Mouse (Mus musculus): Measurements from ENCODE around the gene Mpdu1. TPM values are rescaled to one million over a fixed set of nuclear protein-coding genes. Genes with fewer than 3 reads are reported as not detected.

The Mpdu1 gene
- polyA plus RNA-seq, 1 experiment from 2014 or later, result 39.0 TPM

DNA sequence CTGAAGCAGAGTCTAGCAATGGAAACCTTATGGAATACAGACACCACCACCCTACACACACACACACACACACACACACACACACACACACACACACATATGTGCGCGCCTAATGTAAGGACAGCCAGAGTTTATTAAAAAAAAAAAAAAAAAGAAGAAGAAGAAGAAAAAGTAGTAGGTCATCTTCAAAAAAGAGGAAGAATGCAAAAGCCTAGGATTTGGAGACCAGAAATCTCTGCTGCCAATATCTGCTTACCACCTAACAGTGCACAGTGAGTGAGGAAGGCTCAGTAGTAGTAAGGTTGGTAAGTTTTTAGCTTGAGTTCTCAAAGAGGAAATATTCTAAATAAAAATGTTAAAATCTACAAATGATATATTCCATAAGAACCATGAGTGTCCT, 16.7 kb upstream of the Mpdu1 start:
- no peaks in the 10 kb centered on the region for H3K27me3 ChIP-seq (ENCODE audit: control insufficient read depth, insufficient read depth, low read length)
- H3K4me3 ChIP-seq (ENCODE audit: low read depth, low read length), result no peak overlapping the region
- H3K9me3 ChIP-seq (ENCODE audit: control insufficient read depth, low read length), result no peaks in the 10 kb centered on the region
- ATAC-seq (replicated peaks; ENCODE audit: low FRiP score), result no peak
- no peak overlapping the region for H3K4me2 ChIP-seq (ENCODE audit: low read depth, low read length, severe bottlenecking)
- H3K9ac ChIP-seq (ENCODE audit: low read length), result no peak overlapping the region
- H3K4me1 ChIP-seq (replicated peaks; ENCODE audit: control insufficient read depth, insufficient read depth, low read length), result peaks cover 10% of the 10 kb centered on the region; the same call in 1 of the 2 replicates
- no peak for DNase-seq (ENCODE audit: low spot score)
- 100% methylated on average over 2 of the region's 2 CpGs for WGBS
- peaks cover 5% of the 10 kb centered on the region for H3K36me3 ChIP-seq (ENCODE audit: control insufficient read depth, insufficient read depth, low read length)
- no peak overlapping the region for H3K27ac ChIP-seq (ENCODE audit: low read depth, low read length)

GRCm38 (mm10) chr11:69672211-69672706, 9.8 kb upstream of the Mpdu1 start, which contains the start of gene Eif4a1:
TSS of gene Eif4a1 (minus strand) at chr11:69672423.
- H3K36me3 ChIP-seq (ENCODE audit: control insufficient read depth, insufficient read depth, low read length), result peaks cover 27% of the 10 kb centered on the region
- peak within 1 kb of the TSS; percentile 100 for H3K9ac ChIP-seq (ENCODE audit: low read length)
- H3K27ac ChIP-seq (ENCODE audit: low read depth, low read length), result peak within 1 kb of the TSS; percentile 94
- peak within 1 kb of the TSS; percentile 97 for H3K4me2 ChIP-seq (ENCODE audit: low read depth, low read length, severe bottlenecking)
- H3K4me3 ChIP-seq (ENCODE audit: low read depth, low read length), result peak within 1 kb of the TSS; percentile 100
- WGBS, result 0% methylated on average over 36 of the region's 36 CpGs
- ATAC-seq (replicated peaks; ENCODE audit: low FRiP score) (peak; percentile 97), DNase-seq (ENCODE audit: low spot score) (peak; percentile 99)
- H3K27me3 ChIP-seq (ENCODE audit: control insufficient read depth, insufficient read depth, low read length), result no peaks in the 10 kb centered on the region
- no peaks in the 10 kb centered on the region for H3K9me3 ChIP-seq (ENCODE audit: control insufficient read depth, low read length)
- H3K4me1 ChIP-seq (replicated peaks; ENCODE audit: control insufficient read depth, insufficient read depth, low read length), result peaks cover 11% of the 10 kb centered on the region; the same call in 1 of the 2 replicates

- Histone ChIP-seq H3K4me1 (replicated peaks; ENCODE audit: control insufficient read depth, insufficient read depth, low read length) (peaks cover 11% of the 10 kb centered on the region; the same call in 1 of the 2 replicates), H3K36me3 (ENCODE audit: control insufficient read depth, insufficient read depth, low read length) (peaks cover 27% of the 10 kb centered on the region), H3K9ac (ENCODE audit: low read length) (peak overlapping the region; percentile 100), H3K9me3 (ENCODE audit: control insufficient read depth, low read length) (no peaks in the 10 kb centered on the region), H3K4me2 (ENCODE audit: low read depth, low read length, severe bottlenecking) (peak overlapping the region; percentile 97), H3K4me3 (ENCODE audit: low read depth, low read length) (peak overlapping the region; percentile 100), H3K27ac (ENCODE audit: low read depth, low read length) (peak overlapping the region; percentile 94), H3K27me3 (ENCODE audit: control insufficient read depth, insufficient read depth, low read length) (no peaks in the 10 kb centered on the region)
- DNase-seq (ENCODE audit: low spot score), result no peak
- WGBS, result under 1% methylated on average over 43 of the region's 43 CpGs
- ATAC-seq (replicated peaks; ENCODE audit: low FRiP score), result peak; percentile 5; the same call in 1 of the 2 replicates
Measured at GRCm38 (mm10) chr11:69671726-69672124, 9.3 kb upstream of the Mpdu1 start.

DNA sequence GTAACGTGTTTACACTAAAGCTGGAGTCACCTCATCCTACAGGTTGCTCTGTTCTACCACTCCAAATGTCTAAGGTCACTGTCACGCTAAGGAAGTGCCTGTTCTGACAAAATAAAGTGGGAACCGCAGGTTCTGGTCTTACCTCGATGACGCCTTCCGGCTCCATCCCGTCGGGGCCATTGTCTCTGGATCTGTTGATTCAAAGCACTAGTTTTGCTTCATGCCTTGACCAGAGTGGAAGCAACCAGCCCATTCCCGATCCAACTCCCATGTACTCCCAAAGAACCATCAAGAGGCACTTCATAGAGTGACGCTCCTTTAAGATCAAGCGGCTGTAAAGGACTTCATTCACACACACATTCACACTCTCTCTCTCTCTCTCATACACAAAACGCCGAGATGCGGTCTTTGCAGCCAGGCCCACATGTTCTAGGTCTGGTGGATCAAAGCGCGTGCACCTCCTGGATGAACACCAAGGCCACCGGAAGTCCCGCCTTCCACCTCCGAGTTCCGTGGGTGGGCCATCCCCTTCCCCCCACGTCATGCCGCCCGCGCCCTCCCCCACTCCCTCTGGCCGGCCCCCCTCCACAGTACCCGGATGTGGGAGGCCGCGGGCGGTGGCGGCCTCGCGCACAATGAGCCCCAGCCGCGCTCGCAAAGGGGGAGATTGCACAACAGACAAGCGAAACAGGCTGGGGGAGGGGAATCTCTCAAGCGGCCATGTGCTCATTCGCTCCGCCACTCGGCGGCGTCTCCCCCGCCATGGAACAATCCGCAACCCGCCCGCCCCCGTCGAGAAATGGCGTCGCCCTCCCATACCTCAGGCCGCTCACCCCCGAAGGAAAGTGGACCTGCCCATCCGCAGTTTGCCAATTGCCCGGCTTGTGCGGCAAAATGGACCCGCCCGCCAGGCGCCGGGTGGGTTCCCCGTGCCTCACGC, 8.6 kb upstream of the Mpdu1 start:
- Histone ChIP-seq H3K9me3 (ENCODE audit: control insufficient read depth, low read length) (no peaks in the 10 kb centered on the region), H3K36me3 (ENCODE audit: control insufficient read depth, insufficient read depth, low read length) (peaks cover 33% of the 10 kb centered on the region)
- under 1% methylated on average over 61 of the region's 61 CpGs for WGBS

GRCm38 (mm10) chr11:69666665-69667005, 4.2 kb upstream of the Mpdu1 start:
- Histone ChIP-seq H3K9me3 (ENCODE audit: control insufficient read depth, low read length) (no peaks in the 10 kb centered on the region), H3K27me3 (ENCODE audit: control insufficient read depth, insufficient read depth, low read length) (no peaks in the 10 kb centered on the region), H3K4me3 (ENCODE audit: low read depth, low read length) (no peak overlapping the region), H3K27ac (ENCODE audit: low read depth, low read length) (no peak overlapping the region), H3K4me2 (ENCODE audit: low read depth, low read length, severe bottlenecking) (no peak overlapping the region), H3K36me3 (ENCODE audit: control insufficient read depth, insufficient read depth, low read length) (peaks cover 40% of the 10 kb centered on the region), H3K4me1 (replicated peaks; ENCODE audit: control insufficient read depth, insufficient read depth, low read length) (peaks cover 13% of the 10 kb centered on the region; the same call in 1 of the 2 replicates), H3K9ac (ENCODE audit: low read length) (no peak overlapping the region)
- WGBS, result 83% methylated on average over 3 of the region's 3 CpGs
- no peak for DNase-seq (ENCODE audit: low spot score)
- ATAC-seq (replicated peaks; ENCODE audit: low FRiP score), result no peak

More for the DNA sequence above, 8.6 kb upstream of the Mpdu1 start:
- Histone ChIP-seq H3K4me3 (ENCODE audit: low read depth, low read length) (peak overlapping the region; percentile 100), H3K4me1 (replicated peaks; ENCODE audit: control insufficient read depth, insufficient read depth, low read length) (peaks cover 11% of the 10 kb centered on the region; the same call in 1 of the 2 replicates), H3K27ac (ENCODE audit: low read depth, low read length) (peak overlapping the region; percentile 94), H3K27me3 (ENCODE audit: control insufficient read depth, insufficient read depth, low read length) (no peaks in the 10 kb centered on the region), H3K9ac (ENCODE audit: low read length) (peak overlapping the region; percentile 100), H3K4me2 (ENCODE audit: low read depth, low read length, severe bottlenecking) (peak overlapping the region; percentile 97)
- peak; percentile 73 for ATAC-seq (replicated peaks; ENCODE audit: low FRiP score)
- peak; percentile 98 for DNase-seq (ENCODE audit: low spot score)

- Histone ChIP-seq H3K27me3 (ENCODE audit: control insufficient read depth, insufficient read depth, low read length) (no peaks in the 10 kb centered on the region), H3K36me3 (ENCODE audit: control insufficient read depth, insufficient read depth, low read length) (peaks cover 40% of the 10 kb centered on the region), H3K27ac (ENCODE audit: low read depth, low read length) (no peak within 1 kb of the TSS), H3K4me2 (ENCODE audit: low read depth, low read length, severe bottlenecking) (peak within 1 kb of the TSS; percentile 12; the same call in 1 of the 2 replicates), H3K9ac (ENCODE audit: low read length) (no peak within 1 kb of the TSS), H3K4me1 (replicated peaks; ENCODE audit: control insufficient read depth, insufficient read depth, low read length) (peaks cover 17% of the 10 kb centered on the region; the same call in 1 of the 2 replicates), H3K4me3 (ENCODE audit: low read depth, low read length) (no peak within 1 kb of the TSS), H3K9me3 (ENCODE audit: control insufficient read depth, low read length) (no peaks in the 10 kb centered on the region)
- WGBS, result 35% methylated on average over 7 of the region's 7 CpGs
- DNase-seq (ENCODE audit: low spot score) (no peak), ATAC-seq (replicated peaks; ENCODE audit: low FRiP score) (no peak)
Measured at GRCm38 (mm10) chr11:69665961-69666664, 3.7 kb upstream of the Mpdu1 start, which contains the start of gene Cd68. TSS of gene Cd68 (minus strand) at chr11:69666153.

DNA sequence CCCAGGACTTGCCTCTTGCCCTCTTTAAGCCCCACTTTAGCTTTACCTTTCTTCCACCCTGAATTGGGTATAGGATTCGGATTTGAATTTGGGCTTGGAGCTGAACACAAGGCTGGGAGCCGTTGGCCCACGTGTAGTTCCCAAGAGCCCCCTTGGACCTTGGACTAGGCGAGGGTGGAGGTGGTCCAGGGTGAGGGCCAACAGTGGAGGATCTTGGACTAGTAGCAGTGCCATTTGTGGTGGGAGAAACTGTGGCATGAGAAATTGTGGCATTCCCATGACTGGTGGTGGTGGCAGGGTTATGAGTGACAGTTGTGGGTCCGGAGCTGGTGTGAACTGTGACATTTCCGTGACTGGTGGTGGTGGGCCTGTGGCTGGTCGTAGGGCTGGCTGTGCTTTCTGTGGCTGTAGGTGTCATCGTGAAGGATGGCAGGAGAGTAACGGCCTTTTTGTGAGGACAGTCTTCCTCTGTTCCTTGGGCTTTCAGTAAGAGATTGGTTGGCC, 3.1 kb upstream of the Mpdu1 start:
- Histone ChIP-seq H3K9ac (ENCODE audit: low read length) (no peak overlapping the region), H3K27ac (ENCODE audit: low read depth, low read length) (no peak overlapping the region), H3K36me3 (ENCODE audit: control insufficient read depth, insufficient read depth, low read length) (peaks cover 40% of the 10 kb centered on the region), H3K4me1 (replicated peaks; ENCODE audit: control insufficient read depth, insufficient read depth, low read length) (peaks cover 17% of the 10 kb centered on the region; the same call in 1 of the 2 replicates), H3K27me3 (ENCODE audit: control insufficient read depth, insufficient read depth, low read length) (no peaks in the 10 kb centered on the region), H3K9me3 (ENCODE audit: control insufficient read depth, low read length) (no peaks in the 10 kb centered on the region), H3K4me3 (ENCODE audit: low read depth, low read length) (no peak overlapping the region), H3K4me2 (ENCODE audit: low read depth, low read length, severe bottlenecking) (no peak overlapping the region)
- 80% methylated on average over 9 of the region's 9 CpGs for WGBS
- no peak for ATAC-seq (replicated peaks; ENCODE audit: low FRiP score)
- DNase-seq (ENCODE audit: low spot score), result no peak

DNA sequence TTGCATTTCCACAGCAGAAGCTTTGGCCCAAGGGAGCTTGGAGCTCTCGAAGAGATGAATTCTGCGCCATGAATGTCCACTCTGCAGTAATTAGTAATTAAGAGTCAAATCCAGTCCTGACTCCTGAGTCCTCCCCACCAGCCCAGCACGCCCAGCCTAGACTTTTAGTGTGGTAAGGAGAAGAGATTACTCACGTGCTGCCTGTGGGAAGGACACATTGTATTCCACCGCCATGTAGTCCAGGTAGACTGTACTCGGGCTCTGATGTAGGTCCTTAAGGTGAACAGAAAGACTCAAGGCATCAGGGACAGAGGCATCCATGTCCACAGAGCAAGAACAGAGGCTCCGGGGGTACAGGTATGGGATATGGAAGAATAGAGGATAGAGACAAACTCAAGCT, 2.4 kb upstream of the Mpdu1 start:
- Histone ChIP-seq H3K4me2 (ENCODE audit: low read depth, low read length, severe bottlenecking) (no peak overlapping the region), H3K36me3 (ENCODE audit: control insufficient read depth, insufficient read depth, low read length) (peaks cover 35% of the 10 kb centered on the region), H3K9ac (ENCODE audit: low read length) (no peak overlapping the region), H3K9me3 (ENCODE audit: control insufficient read depth, low read length) (no peaks in the 10 kb centered on the region), H3K27ac (ENCODE audit: low read depth, low read length) (no peak overlapping the region), H3K4me1 (replicated peaks; ENCODE audit: control insufficient read depth, insufficient read depth, low read length) (peaks cover 11% of the 10 kb centered on the region; the same call in 1 of the 2 replicates), H3K4me3 (ENCODE audit: low read depth, low read length) (no peak overlapping the region), H3K27me3 (ENCODE audit: control insufficient read depth, insufficient read depth, low read length) (no peaks in the 10 kb centered on the region)
- ATAC-seq (replicated peaks; ENCODE audit: low FRiP score) (no peak), DNase-seq (ENCODE audit: low spot score) (no peak)
- WGBS, result 94% methylated on average over 7 of the region's 7 CpGs
